Mouse (Mus musculus) neural tube, postnatal 0 days (tissue): ENCODE data around the gene Gm20816. TPM values are rescaled to one million over a fixed set of nuclear protein-coding genes. Genes with fewer than 3 reads are reported as not detected.

Source experiments
- polyA plus RNA-seq: library from polyadenylated mRNA; unstranded; fragments of >200 nt; fragmentation: Nextera tagmentation; extraction: Ambion mirVana; gene quantifications from 2 replicates; pipeline ENCODE4 v1.2.1, GENCODE M21; 2015

Gene Gm20816
- polyA plus RNA-seq = not detected in 2 replicates

GRCm38 (mm10) chrY:68537655-68538054 lies at the start of gene Gm20816:
Gene Gm20816 (plus strand): TSS chrY:68537955.

Other genes with a start within 250 kb of the Gm20816 start
- not detected in 2 replicates for gene Gm20937, start 243.1 kb upstream of the Gm20816 start, polyA plus RNA-seq